Mouse (Mus musculus) kidney, postnatal 25 days (tissue): ENCODE results near the gene Wtip.
"Not testable (repeated sequence)": the region's sequence is repeated elsewhere in the genome, so short reads cannot be mapped to it uniquely, and the experiment has no call there.

Experiments
- DNase-seq, 2 experiments: peaks; one replicate each; pipeline ENCODE4 v3.0.0; 2021; ENCODE audit warnings: mixed read lengths in 2 of 2

Gene Wtip

DNA sequence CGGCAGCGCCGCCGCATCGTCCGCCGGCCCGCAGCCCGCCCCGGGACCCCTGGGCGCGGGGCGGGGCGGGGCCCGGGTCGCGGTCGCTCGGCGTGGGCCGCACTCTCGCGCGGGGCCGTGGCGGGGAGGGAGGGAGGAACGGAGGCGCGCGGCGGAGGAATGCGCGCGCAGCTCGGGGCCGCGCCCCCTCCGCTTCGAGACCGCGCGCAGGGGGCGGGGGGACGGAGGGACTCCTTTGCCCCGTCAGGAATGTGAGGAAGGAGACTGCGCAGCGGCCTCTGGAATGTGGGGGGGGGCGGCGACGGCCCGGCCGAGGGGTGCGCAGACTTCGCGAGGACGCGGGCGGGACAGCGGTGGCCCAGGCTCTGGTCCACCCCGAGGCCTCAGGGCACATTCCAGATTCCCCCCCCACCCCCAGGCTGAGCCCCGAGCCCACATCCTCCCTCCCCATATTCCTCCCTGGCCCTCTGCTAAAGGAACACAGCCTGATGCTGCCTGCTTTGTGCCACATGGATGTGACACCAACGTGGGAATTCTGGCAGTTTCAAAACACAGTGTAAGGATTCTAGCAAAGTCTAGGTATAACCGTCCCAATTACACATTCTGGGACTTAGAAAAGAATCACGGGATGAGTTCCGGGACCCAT lies at the start of gene Wtip:
Gene Wtip, minus strand, starts transcription at position 152 of the 646 bp plus-strand sequence.
- peak; percentile 89 to 94 for DNase-seq

- peak in 1 of 2 experiments; percentile 9 for DNase-seq
Observed at GRCm38 (mm10) chr7:34176241-34176640, 43.2 kb upstream of the Wtip start.

- DNase-seq: no peak
Observed at GRCm38 (mm10) chr7:34172251-34172650, 39.2 kb upstream of the Wtip start.

DNA sequence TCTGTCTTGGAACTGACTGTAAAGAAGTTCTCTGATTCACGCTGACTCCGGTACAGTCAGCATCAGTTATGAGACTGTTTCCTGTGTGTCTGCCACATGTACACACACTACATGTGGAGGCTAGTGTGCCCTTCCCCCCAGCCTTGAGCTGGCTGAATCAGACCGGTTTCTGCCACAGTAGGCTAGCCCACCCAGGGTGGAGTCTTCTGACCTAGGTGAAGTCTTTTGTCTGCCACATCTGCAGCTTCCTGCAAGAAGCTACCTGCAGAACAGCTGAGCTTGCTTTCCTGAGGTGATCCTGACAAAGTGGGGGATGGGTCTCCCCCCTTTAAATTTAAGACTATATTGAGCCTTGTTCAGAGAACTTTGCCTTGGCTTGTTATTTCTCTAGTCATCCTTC lies 36.4 kb upstream of the Wtip start, which contains the start of gene Uba2:
Gene Uba2, minus strand, starts transcription at position 146 of the 400 bp plus-strand sequence.
- no peak for DNase-seq

DNA sequence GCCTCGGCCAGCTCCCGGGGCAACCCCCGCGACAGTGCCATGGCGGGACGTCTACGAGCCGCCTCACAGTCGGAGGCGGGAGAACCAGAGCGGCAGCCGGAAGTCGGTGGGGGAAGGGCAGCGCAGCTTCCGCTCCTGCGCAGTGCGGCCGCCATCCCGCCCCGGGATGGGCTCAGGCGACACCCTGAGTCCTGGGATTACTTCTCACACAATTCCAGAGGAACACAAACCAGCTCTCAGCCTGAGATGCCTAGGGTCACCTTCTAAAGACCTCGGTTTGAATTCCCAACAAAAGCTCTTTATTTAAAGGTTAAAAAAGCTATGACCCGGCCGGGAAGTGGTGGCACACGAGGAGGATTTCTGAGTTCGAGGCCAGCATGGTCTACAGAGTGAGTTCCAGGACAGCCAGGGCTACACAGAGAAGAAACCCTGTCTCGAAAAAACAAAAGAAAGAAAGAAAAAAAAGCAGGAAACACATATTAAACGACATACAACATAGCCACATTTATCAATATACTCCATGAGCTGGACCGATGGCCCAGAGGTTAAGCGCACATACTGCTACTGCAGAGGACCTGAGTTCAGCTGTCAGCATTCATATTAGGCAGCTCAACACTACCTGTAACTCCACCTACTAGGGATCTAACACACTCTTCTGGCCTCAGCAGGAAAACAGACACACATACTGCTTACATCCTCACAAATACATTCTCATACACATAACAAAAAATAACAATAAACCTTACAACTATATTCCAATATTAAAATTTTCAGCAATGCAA lies 35.6 kb upstream of the Wtip start:
- DNase-seq: peak; percentile 91 to 94

GRCm38 (mm10) chr7:34167766-34168469 lies 34.9 kb upstream of the Wtip start:
- DNase-seq: peak; percentile 17 to 48

DNA sequence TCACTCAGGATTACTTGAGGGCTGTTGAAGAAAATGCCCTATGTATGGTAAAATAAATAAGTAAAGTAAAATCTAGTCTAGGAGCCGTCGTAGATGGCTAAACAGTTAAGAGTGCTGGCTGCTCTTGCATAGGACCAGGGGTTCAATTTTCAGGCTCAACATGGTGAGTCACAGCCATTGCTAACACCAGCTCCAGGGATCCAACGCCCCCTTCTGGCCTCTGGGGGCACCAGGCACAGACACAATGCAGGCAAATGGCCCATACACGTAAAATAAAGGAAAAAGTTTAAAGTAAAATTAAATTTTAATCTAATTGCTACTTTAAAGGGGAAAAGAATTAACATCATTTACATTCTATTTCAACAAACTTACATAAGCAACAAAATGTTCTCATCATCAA lies 33.8 kb upstream of the Wtip start:
- no peak for DNase-seq

DNA sequence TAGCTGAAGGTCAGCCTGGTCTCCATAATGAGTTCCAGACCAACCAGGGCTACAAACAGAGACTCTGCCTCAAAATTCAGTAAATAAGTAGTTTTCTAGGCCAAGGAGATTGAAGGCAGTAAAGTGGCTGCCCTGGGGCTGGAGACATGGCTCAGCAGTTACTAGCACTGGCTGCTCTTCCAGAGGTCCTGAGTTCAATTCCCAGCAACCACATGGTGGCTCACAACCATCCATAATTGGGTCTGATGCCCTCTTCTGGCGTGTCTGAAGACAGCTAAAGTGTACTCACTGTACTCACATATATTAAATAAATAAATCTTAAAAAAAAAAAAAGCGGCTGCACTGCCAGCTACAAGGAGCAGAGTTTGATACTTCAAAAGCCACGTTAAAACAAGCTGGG lies 32.9 kb upstream of the Wtip start:
- no peak for DNase-seq

- DNase-seq: no peak
Observed at GRCm38 (mm10) chr7:34164671-34165070, 31.6 kb upstream of the Wtip start.

DNA sequence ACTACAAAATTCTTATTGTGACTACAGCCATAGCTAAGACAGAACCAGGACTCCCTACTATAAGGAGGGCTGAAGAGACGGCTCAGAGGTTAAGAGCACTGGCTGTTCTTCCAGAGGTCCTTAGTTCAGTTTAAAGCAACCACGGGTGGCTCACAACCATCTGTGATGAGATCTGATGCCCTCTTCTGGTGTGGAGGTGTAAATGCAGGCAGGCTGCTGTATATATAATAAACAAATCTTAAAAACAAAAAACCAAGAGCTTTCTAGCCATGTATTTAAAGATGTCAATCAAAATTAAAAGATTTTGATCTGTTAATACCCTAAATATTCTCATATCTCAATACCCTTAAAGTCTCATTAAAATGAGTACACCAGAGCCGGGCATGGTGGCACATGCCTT lies 26.1 kb upstream of the Wtip start:
- no peak for DNase-seq

GRCm38 (mm10) chr7:34157994-34158393 lies 24.9 kb upstream of the Wtip start:
- no peak for DNase-seq

GRCm38 (mm10) chr7:34147193-34147592 lies 14.1 kb upstream of the Wtip start:
- no peak for DNase-seq

- DNase-seq: no peak
Observed at GRCm38 (mm10) chr7:34141123-34141522, 8.1 kb upstream of the Wtip start.

DNA sequence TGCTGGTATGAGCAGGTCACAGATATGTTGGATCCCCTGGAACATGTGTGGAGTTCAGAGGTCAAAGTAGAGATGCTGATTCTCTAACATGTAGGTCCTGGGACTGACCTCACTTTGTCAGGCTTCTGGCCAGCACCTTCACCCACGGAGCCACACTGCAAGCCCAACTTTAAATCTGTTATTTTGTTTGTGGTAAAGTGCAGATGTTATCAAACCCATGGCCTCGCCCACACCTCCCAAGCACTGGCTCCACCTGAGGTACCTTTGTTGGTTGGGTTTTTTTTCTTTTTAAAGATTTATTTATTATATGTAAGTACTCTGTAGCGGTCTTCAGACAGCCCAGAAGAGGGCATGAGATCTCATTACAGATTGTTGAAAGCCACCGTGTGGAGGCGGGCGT lies 6.4 kb upstream of the Wtip start:
- DNase-seq: no peak

DNA sequence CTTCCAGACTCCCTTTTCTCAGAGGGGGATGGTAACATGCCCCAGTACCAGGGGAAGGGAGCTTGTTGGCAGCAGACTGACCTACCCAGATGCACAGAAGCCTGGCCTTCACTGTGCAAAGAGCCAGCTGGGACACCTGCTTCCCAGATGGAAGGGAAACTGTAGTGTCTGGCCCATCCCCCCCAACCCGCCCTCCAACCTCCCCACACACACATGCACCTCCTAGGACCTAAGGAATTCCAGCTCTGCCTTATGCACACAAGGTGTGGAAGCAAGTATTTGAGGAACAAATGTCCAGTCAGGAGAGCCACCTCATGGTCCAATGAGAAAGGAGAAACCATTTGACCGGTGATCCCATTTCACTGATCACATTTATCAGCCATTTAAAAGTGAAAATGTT lies 1.3 kb upstream of the Wtip start:
- DNase-seq: no peak

DNA sequence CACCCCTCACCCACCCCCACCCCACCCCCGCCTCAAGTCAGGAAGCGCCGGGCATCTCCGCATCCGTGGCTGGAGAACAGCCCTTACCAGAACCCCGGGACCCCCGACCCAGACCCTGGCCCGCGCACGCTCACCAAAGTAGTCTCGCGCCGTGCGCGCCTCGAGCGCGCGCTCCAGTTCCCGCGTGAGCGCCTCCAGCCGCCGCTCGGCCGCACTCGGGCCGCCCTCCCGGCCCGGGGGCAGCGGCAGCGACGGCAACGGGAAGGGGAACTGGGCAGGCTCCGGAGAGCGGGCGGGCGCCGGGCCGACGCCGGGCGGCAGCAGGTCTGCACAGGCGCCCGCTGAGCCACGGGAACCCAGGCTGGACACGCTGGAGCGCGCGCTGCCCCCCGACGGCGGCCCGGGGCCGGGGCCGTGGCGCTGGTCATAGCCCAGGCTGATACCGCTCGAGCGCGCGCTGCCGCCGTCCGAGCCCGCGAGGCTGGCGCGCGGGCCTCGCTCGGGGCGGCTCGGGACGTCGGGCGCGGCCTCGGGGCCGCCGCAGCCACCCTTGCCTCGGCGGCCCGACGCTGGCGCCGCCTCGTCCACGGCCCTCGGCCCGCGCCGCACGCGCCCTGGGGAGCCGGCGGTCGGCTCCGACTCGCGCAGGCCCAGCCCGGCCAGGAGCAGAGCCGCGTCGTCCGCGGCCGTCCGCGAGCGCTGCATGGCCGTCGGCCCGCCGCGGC lies 551 bp downstream of the Wtip start:
- DNase-seq: peak; percentile 16 to 49

- no peak for DNase-seq
Observed at GRCm38 (mm10) chr7:34131959-34132354, 1.1 kb downstream of the Wtip start.

GRCm38 (mm10) chr7:34131118-34131517 lies 1.9 kb downstream of the Wtip start:
- DNase-seq: no peak

DNA sequence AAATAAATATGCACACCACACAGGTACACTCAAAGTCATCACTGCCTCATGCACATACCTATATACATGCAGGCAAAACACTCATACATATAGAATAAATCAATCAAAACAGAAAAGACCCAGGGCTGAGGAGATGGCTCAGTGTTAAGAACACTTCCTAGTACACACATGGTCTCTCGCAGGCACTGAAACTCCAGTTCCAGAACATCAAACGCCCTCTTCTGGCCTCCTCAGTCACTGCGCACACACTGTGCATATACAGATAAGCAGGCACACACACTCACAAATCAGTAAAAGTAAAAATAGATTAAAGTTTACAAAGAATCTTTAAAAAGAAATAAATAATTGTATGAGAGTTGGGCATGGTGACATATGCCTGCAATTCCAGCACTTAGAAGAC lies 6.8 kb downstream of the Wtip start:
- DNase-seq: no peak

- DNase-seq: no peak
Observed at GRCm38 (mm10) chr7:34125346-34125745, 7.7 kb downstream of the Wtip start.

- DNase-seq: no peak
Observed at GRCm38 (mm10) chr7:34122987-34123720, 9.9 kb downstream of the Wtip start.

DNA sequence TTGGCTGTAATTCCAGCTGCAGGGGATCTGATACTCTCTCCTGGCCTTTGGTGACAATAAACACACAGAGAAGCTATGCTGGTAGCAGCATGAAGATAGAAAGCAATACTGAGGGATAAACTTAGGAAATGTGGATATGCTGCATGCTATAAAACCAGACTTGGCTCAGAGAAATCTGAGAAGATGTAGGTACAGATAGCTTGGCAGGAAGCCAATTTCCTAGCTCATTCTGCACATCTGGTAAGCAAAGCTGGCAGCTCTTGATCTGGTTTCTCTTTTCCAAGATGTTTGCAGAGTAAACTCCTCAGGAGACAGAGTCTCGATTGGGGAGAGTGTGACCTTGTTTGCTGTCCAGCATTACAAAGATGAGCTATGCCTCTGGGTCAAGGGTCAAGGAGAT lies 12.4 kb downstream of the Wtip start:
- not testable (repeated sequence) for DNase-seq
